Mouse (Mus musculus): ENCODE measurements around the gene Akr1b10. TPM values are rescaled to one million over a fixed set of nuclear protein-coding genes. Genes with fewer than 3 reads are reported as not detected.

Akr1b10 gene
- polyA plus RNA-seq (2017; shearing (Covaris generic)) = 57.1 TPM

GRCm38 (mm10) chr6:34384110-34384661 is at the start of gene Akr1b10:
Gene Akr1b10 (plus strand): TSS chr6:34384218.

DNA sequence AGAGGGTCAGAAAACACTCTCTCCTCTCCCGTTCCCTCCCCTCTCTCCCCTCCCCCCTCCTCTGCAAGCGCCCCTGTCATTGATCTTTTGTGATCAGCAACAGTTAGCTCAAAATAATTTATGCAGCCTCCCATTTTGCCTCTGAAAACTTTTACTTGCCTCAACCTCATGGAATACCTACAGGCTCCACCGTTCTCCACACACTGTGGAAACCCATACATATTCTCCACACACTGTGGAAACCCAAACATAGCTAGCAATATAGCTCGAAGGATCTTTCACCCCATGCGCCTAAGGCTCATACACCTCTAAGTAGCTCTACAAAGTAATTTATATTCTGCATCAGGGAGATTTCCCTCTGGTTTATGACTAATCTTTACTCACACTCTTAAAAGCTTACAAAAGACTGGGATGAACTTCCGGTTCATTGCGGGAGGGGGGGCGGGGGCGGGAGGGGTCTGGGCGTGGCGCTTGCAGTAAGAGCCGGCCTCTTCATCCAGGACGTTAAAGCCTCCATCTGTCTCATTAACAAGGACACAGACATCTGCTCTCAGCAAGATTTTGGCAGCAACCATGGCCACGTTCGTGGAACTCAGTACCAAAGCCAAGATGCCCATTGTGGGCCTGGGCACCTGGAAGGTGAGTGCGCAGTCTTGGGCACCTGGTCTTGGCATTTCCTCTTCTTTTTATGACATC is 30.2 kb upstream of the Akr1b10 start, which contains the start of gene Akr1b8:
Gene Akr1b8 (plus strand): TSS at position 462 of the 696 bp plus-strand sequence.

DNA sequence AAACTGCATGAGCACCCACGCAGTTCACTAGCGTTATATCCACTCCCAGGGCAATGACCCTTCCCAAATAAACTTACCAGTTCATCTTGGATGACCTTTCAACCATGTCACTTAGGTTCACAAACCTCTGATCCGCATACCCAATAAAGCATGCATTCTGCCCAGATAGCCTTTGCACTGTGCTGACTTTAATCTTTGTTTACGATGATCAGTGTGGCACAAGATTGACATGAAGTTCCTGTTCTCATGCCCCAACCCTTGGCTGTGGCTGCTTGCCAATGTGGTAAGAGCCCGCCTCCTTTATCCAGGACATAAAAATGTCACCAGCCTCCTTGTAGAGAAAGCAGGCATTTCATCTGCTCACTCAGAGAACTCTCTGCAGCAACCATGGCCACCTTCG is 28.0 kb downstream of the Akr1b10 start, which contains the start of gene Akr1b7:
Gene Akr1b7 (plus strand): TSS at position 312 of the 400 bp plus-strand sequence.

Other genes with a start within 250 kb of the Akr1b10 start
- 66.6 TPM for gene Slc35b4, start 207.1 kb upstream of the Akr1b10 start, polyA plus RNA-seq (2017; shearing (Covaris generic))
- 413 TPM for gene Akr1b3, start 66.7 kb upstream of the Akr1b10 start, polyA plus RNA-seq (2017; shearing (Covaris generic))
- not detected for gene Akr1b8, start 30.1 kb upstream of the Akr1b10 start, polyA plus RNA-seq (2017; shearing (Covaris generic))
- gene Akr1b7, start 28.1 kb downstream of the Akr1b10 start, polyA plus RNA-seq (2017; shearing (Covaris generic)) = not detected
- 24.1 TPM for gene Bpgm, start 92.0 kb downstream of the Akr1b10 start, polyA plus RNA-seq (2017; shearing (Covaris generic))
- 0.21 TPM for gene Cald1, start 214.3 kb downstream of the Akr1b10 start, polyA plus RNA-seq (2017; shearing (Covaris generic))

All from CD4-positive, CD25-positive, alpha-beta regulatory T cell, adult 9 weeks (primary cell).